Mouse (Mus musculus): Measurements from ENCODE around the gene Zfp300. TPM values are rescaled to one million over a fixed set of nuclear protein-coding genes. Genes with fewer than 3 reads are reported as not detected.
A peak's percentile ranks its signal among the peaks of the same experiment; 100 is the strongest.

The Zfp300 gene
- 1 to 10 TPM; 4.2 to 4.6 TPM for total RNA-seq (2021)

DNA sequence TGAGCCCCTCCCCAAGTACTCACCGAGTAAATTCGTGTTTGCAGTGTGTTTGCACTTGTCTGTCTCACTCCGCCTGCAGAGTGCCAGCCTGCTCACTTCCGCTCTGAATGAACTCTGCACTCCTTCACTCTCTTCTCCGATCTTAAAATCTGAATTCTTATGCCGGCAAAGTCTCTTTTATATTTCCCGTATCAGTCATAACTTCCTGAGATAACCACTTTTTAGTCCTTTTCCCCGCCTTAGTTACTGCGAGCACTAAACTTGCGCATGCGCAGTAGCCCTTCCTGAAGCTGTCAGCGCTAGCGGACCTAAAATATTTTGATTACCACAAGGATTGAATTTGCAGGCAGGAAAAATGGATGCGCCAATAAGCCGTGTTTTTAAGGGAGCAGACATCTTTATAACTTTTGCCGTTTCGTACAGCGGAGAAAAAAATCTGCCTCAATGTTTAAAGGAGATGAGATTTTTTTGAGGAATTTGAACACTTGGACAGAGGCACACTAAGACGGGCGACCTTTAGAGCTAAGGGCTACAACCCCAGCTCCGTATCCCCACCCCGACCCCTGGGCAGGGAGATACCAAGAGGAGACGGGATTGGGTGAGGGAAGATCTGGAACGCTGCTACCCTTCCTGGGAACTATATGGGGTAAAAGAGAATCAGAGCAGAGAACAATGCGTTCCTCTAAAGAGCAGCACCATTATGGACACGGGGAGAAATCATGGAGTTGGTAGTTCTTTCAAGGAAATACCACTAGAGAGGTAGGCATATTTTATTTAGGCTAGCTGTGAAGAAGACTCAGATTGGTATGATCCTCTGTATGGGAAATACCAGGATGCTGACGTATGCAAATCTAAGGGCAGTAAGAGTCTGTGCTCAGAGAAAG lies at the start of gene Zfp300:
TSS of gene Zfp300 (minus strand) at position 545 of the 884 bp plus-strand sequence.
- peak; percentile 36 to 55 for DNase-seq (ENCODE audit: extremely low spot score in 1 of 2, low spot score in 1 of 2)

- no peak for DNase-seq (ENCODE audit: extremely low spot score in 1 of 2, low spot score in 1 of 2)
Measured at GRCm38 (mm10) chrX:21115520-21115919, 26.2 kb upstream of the Zfp300 start, which contains the start of gene Ssxa1. Gene Ssxa1, plus strand, starts transcription at chrX:21115820.

GRCm38 (mm10) chrX:21089867-21090239 lies 526 bp upstream of the Zfp300 start:
- DNase-seq (ENCODE audit: extremely low spot score in 1 of 2, low spot score in 1 of 2) = peak in 1 of 2 experiments; percentile 3

DNA sequence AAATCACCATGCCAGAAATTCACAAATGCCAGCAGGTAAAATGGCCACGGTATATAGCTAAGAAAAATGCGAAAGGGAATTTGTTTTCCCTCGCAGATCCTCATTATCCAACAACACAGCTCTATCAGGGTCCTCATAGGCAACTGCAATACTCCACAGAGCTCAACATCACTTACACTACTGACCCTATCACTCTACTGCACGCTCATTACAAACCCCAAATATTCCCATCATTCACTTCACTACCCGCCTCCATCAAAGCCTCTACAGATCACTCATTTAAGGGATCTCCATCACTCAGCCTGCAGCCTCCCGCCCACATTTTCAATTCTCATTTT lies 713 bp downstream of the Zfp300 start:
- DNase-seq (ENCODE audit: extremely low spot score in 1 of 2, low spot score in 1 of 2) = no peak

DNA sequence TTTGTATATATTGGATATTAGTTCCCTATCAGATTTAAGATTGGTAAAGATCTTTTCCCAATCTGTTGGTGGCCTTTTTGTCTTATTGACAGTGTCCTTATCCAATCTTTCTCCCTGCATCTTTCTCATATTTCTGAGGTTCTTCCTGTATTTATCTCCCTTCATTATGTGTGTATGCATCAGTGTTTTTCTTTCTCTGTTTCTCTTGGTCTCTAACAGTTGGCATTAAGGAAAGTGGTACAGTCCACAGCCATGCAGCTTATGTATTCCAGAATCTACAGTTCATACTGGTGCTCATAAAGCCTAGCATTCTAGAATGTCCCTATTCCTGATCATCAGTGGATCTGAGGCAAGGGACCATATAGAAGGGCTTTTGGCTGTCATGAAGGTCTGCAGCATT lies 21.2 kb downstream of the Zfp300 start, which contains the start of gene Spaca5:
TSS of gene Spaca5 (plus strand) at position 301 of the 400 bp plus-strand sequence.
- no peak for DNase-seq (ENCODE audit: extremely low spot score in 1 of 2, low spot score in 1 of 2)

GRCm38 (mm10) chrX:21062544-21062890 lies 26.8 kb downstream of the Zfp300 start:
- no peak for DNase-seq (ENCODE audit: extremely low spot score in 1 of 2, low spot score in 1 of 2)

DNA sequence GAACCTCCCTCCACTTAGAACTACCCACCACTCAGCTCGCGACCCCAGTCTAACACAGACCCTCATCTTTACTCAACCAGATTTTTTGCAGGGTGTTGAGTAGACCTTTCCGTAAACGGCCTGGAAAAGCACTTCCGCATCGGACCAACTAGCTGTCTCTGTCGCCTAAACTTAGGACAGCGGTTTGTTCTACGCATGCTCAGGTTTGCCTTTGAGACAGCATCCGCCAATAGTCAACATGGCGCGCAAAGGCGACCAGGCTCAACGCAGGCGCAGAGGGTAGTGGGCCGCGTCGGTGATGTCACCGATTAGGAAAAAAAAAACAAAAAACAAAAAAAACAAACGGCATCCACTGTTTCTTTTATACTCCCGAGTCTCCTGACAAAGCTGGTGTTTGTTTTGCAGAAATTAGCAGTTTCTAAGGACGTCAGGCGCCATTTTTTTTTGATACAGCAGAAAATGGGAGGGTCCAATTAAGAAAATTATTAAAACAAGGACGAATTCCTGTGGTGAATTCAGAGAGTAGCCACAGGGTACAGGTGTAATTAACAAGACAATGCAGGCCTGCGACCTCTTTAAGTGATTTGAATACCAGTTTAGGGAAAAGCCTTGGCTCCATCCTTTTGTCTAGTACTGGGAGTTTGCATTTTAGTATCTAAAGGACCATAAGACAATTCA lies 27.3 kb downstream of the Zfp300 start, which contains the start of gene Zfp182:
TSS of gene Zfp182 (minus strand) at position 451 of the 678 bp plus-strand sequence.
- peak; percentile 20 to 62 for DNase-seq (ENCODE audit: extremely low spot score in 1 of 2, low spot score in 1 of 2)

DNA sequence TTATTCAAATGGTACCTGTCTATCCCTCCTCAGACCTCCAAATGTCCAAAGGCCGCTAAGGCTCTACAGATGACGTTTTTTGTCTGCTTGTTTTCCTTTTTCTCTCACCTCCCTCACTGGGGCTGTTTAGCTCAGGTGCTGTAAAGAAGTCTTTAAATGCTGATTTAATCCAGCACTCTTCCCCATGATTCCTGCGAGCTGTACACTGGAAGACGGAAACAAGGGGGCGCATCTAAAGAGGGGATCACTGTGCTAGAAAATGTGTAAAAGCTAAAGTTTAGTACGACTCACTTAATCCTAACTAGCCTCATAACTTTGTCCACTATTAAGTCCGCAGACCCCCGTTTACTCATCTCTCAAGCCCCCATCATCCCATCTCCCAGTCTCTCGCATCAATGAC lies 27.9 kb downstream of the Zfp300 start:
- DNase-seq (ENCODE audit: extremely low spot score in 1 of 2, low spot score in 1 of 2) = no peak

Other genes with a start within 250 kb of the Zfp300 start
- gene Timp1, start 219.4 kb downstream of the Zfp300 start, total RNA-seq (2021) = under 1 TPM; 0.34 to 0.47 TPM
- 100 to 1,000 TPM; 476 to 498 TPM for gene Syn1, start 168.5 kb downstream of the Zfp300 start, total RNA-seq (2021)
- 10 to 100 TPM; 12.4 to 17.5 TPM for gene Cfp, start 158.0 kb downstream of the Zfp300 start, total RNA-seq (2021)
- gene Elk1, start 138.9 kb downstream of the Zfp300 start, total RNA-seq (2021) = 10 to 100 TPM; 75.4 to 79.0 TPM
- 10 to 100 TPM in 1 of 2 experiments, 1 to 10 TPM in 1; 9.6 to 13.0 TPM for gene Uxt, start 127.5 kb downstream of the Zfp300 start, total RNA-seq (2021)
- 10 to 100 TPM in 1 of 2 experiments, 1 to 10 TPM in 1; 7.3 to 11.4 TPM for gene Zfp182, start 27.2 kb downstream of the Zfp300 start, total RNA-seq (2021)
- not detected for gene Spaca5, start 21.1 kb downstream of the Zfp300 start, total RNA-seq (2021)
- gene Ssxa1, start 26.3 kb upstream of the Zfp300 start, total RNA-seq (2021) = not detected
- gene Gm21876, start 86.1 kb upstream of the Zfp300 start, total RNA-seq (2021) = not detected